Mouse (Mus musculus) liver, embryonic 11.5 days (tissue): ENCODE results near the gene Fstl4. TPM values are rescaled to one million over a fixed set of nuclear protein-coding genes. Genes with fewer than 3 reads are reported as not detected.

ENCODE experiments used
- ATAC-seq: fragments of 200-750 bp; cut with Nextera tagmentation; replicated peaks from 2 replicates; pipeline ENCODE4 v1.8.0; 2017; ENCODE audit warnings: moderate number of reproducible peaks, mild to moderate bottlenecking, moderate TSS enrichment, moderate library complexity; ENCODE audit not compliant: low FRiP score
- DNase-seq: peaks from one replicate; pipeline ENCODE4 v3.0.0-alpha.2; 2017; ENCODE audit warnings: low spot score
- H3K27ac ChIP-seq: fragments of 300-500 bp; sonication (generic); 2 replicates; pipeline ENCODE4 v1.5.1; 2014; ENCODE audit warnings: mild to moderate bottlenecking, low read depth, low read length, control low read depth
- H3K27me3 ChIP-seq: fragments of 300-500 bp; sonication (generic); replicated peaks from 2 replicates; pipeline ENCODE4 v1.6.1; 2014; ENCODE audit warnings: low read length, mixed read lengths; ENCODE audit not compliant: control insufficient read depth, insufficient read depth
- H3K36me3 ChIP-seq: fragments of 300-500 bp; sonication (generic); 2 replicates; pipeline ENCODE4 v1.6.1; 2014; ENCODE audit warnings: mild to moderate bottlenecking, low read length, moderate library complexity, mixed read lengths; ENCODE audit not compliant: control insufficient read depth, insufficient read depth
- H3K4me1 ChIP-seq: fragments of 300-500 bp; sonication (generic); replicated peaks from 2 replicates; pipeline ENCODE4 v1.6.1; 2014; ENCODE audit warnings: low read length, mixed read lengths; ENCODE audit not compliant: control insufficient read depth, insufficient read depth
- H3K4me2 ChIP-seq: fragments of 300-500 bp; sonication (generic); 2 replicates; pipeline ENCODE4 v1.6.1; 2014; ENCODE audit warnings: mild to moderate bottlenecking, control low read depth, moderate library complexity
- H3K4me3 ChIP-seq: fragments of 300-500 bp; sonication (generic); 2 replicates; pipeline ENCODE4 v1.5.1; 2014; ENCODE audit warnings: low read depth, low read length, control low read depth
- H3K9ac ChIP-seq: fragments of 300-500 bp; sonication (generic); 2 replicates; pipeline ENCODE4 v1.6.1; 2014; ENCODE audit warnings: low read depth, low read length, control low read depth
- H3K9me3 ChIP-seq: fragments of 300-500 bp; sonication (generic); 2 replicates; pipeline ENCODE4 v1.6.1; 2016; ENCODE audit warnings: low read length, inconsistent platforms, mixed read lengths; ENCODE audit not compliant: control insufficient read depth
- WGBS: fragments of 180-500 bp; shearing (Covaris S2); extraction: QIAGEN DNeasy Blood & Tissue Kit; methylation state at CpG from one replicate; pipeline ENCODE4 v1.1.7; 2014; 5-methylcytosine and 5-hydroxymethylcytosine counted together
- polyA plus RNA-seq: library from polyadenylated mRNA; unstranded; fragments of >200 nt; fragmentation: Nextera tagmentation; extraction: Ambion mirVana; gene quantifications from 2 replicates; pipeline ENCODE4 v1.2.1, GENCODE M21; 2014

Gene Fstl4
- polyA plus RNA-seq, 1 experiment from 2014 or later: 0.49 TPM

GRCm38 (mm10) chr11:52761800-52762199, 2.6 kb upstream of the Fstl4 start:
- Histone ChIP-seq H3K36me3 (no peaks in the 10 kb centered on the region), H3K27ac (no peak overlapping the region), H3K9me3 (no peaks in the 10 kb centered on the region), H3K27me3 (peaks cover 43% of the 10 kb centered on the region), H3K4me3 (no peak overlapping the region), H3K9ac (no peak overlapping the region), H3K4me1 (0 out of 2 replicates have a peak, but pooled peaks cover 4% of the 10 kb centered on the region), H3K4me2 (no peak overlapping the region)
- DNase-seq (no peak), ATAC-seq (no peak)
- 50% methylated on average over 1 of the region's 1 CpGs for WGBS

- Histone ChIP-seq H3K4me3 (peak overlapping the region; percentile 54), H3K4me1 (0 out of 2 replicates have a peak, but pooled peaks cover 4% of the 10 kb centered on the region), H3K36me3 (no peaks in the 10 kb centered on the region), H3K9me3 (no peaks in the 10 kb centered on the region), H3K27ac (no peak overlapping the region), H3K9ac (no peak overlapping the region), H3K4me2 (peak overlapping the region; percentile 77), H3K27me3 (peaks cover 47% of the 10 kb centered on the region)
- ATAC-seq: no peak
- WGBS: 2% methylated on average over 53 of the region's 53 CpGs
- no peak for DNase-seq
Observed at GRCm38 (mm10) chr11:52764894-52765677, 652 bp downstream of the Fstl4 start.

GRCm38 (mm10) chr11:52765678-52766254, 1.3 kb downstream of the Fstl4 start:
- Histone ChIP-seq H3K9me3 (no peaks in the 10 kb centered on the region), H3K4me1 (0 out of 2 replicates have a peak, but pooled peaks cover 4% of the 10 kb centered on the region), H3K27ac (no peak overlapping the region), H3K9ac (no peak overlapping the region), H3K4me3 (peak overlapping the region; percentile 6; the same call in 1 of the 2 replicates), H3K4me2 (peak overlapping the region; percentile 77), H3K27me3 (peaks cover 47% of the 10 kb centered on the region), H3K36me3 (no peaks in the 10 kb centered on the region)
- DNase-seq: no peak
- 1% methylated on average over 21 of the region's 21 CpGs for WGBS
- ATAC-seq: no peak

GRCm38 (mm10) chr11:52767921-52768320, 3.5 kb downstream of the Fstl4 start:
- Histone ChIP-seq H3K27ac (no peak overlapping the region), H3K4me3 (no peak overlapping the region), H3K4me2 (no peak overlapping the region), H3K27me3 (peaks cover 43% of the 10 kb centered on the region), H3K36me3 (no peaks in the 10 kb centered on the region), H3K9ac (no peak overlapping the region), H3K9me3 (no peaks in the 10 kb centered on the region), H3K4me1 (0 out of 2 replicates have a peak, but pooled peaks cover 4% of the 10 kb centered on the region)
- ATAC-seq: no peak
- 76% methylated on average over 3 of the region's 3 CpGs for WGBS
- no peak for DNase-seq

GRCm38 (mm10) chr11:52773073-52773472, 8.6 kb downstream of the Fstl4 start:
- ATAC-seq (no peak), DNase-seq (no peak)
- no peaks in the 10 kb centered on the region for H3K9me3 ChIP-seq
- H3K4me3 ChIP-seq: no peak overlapping the region
- H3K4me1 ChIP-seq: peaks cover 4% of the 10 kb centered on the region; the same call in 1 of the 2 replicates
- H3K27me3 ChIP-seq: no peaks in the 10 kb centered on the region
- H3K36me3 ChIP-seq: no peaks in the 10 kb centered on the region
- no peak overlapping the region for H3K27ac ChIP-seq
- WGBS: 72% methylated on average over 3 of the region's 3 CpGs
- no peak overlapping the region for H3K4me2 ChIP-seq
- no peak overlapping the region for H3K9ac ChIP-seq

- Histone ChIP-seq H3K27ac (no peak overlapping the region), H3K27me3 (no peaks in the 10 kb centered on the region), H3K9ac (no peak overlapping the region), H3K4me1 (peaks cover 4% of the 10 kb centered on the region; the same call in 1 of the 2 replicates), H3K4me3 (no peak overlapping the region), H3K36me3 (no peaks in the 10 kb centered on the region), H3K9me3 (no peaks in the 10 kb centered on the region), H3K4me2 (no peak overlapping the region)
- ATAC-seq: no peak
- no peak for DNase-seq
- 88% methylated on average over 3 of the region's 3 CpGs for WGBS
Observed at GRCm38 (mm10) chr11:52775291-52775690, 10.9 kb downstream of the Fstl4 start.

- Histone ChIP-seq H3K27ac (no peak overlapping the region), H3K9me3 (no peaks in the 10 kb centered on the region), H3K4me2 (no peak overlapping the region), H3K27me3 (no peaks in the 10 kb centered on the region), H3K9ac (no peak overlapping the region), H3K36me3 (no peaks in the 10 kb centered on the region), H3K4me3 (no peak overlapping the region), H3K4me1 (no peaks in the 10 kb centered on the region)
- DNase-seq (no peak), ATAC-seq (no peak)
- 81% methylated on average over 5 of the region's 5 CpGs for WGBS
Observed at GRCm38 (mm10) chr11:52782426-52782825, 18.0 kb downstream of the Fstl4 start.

- Histone ChIP-seq H3K4me3 (no peak overlapping the region), H3K9ac (no peak overlapping the region), H3K4me2 (no peak overlapping the region), H3K27me3 (no peaks in the 10 kb centered on the region), H3K36me3 (no peaks in the 10 kb centered on the region), H3K27ac (no peak overlapping the region), H3K9me3 (no peaks in the 10 kb centered on the region), H3K4me1 (no peaks in the 10 kb centered on the region)
- no peak for ATAC-seq
- no peak for DNase-seq
- WGBS: 72% methylated on average over 5 of the region's 5 CpGs
Observed at GRCm38 (mm10) chr11:52794331-52794730, 29.9 kb downstream of the Fstl4 start.

- no peaks in the 10 kb centered on the region for H3K36me3 ChIP-seq
- no peaks in the 10 kb centered on the region for H3K9me3 ChIP-seq
- no peak overlapping the region for H3K9ac ChIP-seq
- DNase-seq (no peak), ATAC-seq (no peak)
- no peaks in the 10 kb centered on the region for H3K4me1 ChIP-seq
- no peaks in the 10 kb centered on the region for H3K27me3 ChIP-seq
- H3K4me3 ChIP-seq: no peak overlapping the region
- WGBS: 65% methylated on average over 2 of the region's 2 CpGs
- H3K27ac ChIP-seq: no peak overlapping the region
- H3K4me2 ChIP-seq: no peak overlapping the region
Observed at GRCm38 (mm10) chr11:52809542-52809941, 45.1 kb downstream of the Fstl4 start.
